Mouse (Mus musculus) intestine, embryonic 16.5 days (tissue): Measurements from ENCODE around the gene Ankrd6. TPM values are rescaled to one million over a fixed set of nuclear protein-coding genes. Genes with fewer than 3 reads are reported as not detected.

Experiments used
- ATAC-seq: fragments of 200-750 bp; cut with Nextera tagmentation; 2 replicates; pipeline ENCODE4 v1.8.0; 2017; ENCODE audit warnings: moderate TSS enrichment, moderate library complexity
- H3K27ac ChIP-seq: fragments of 300-500 bp; sonication (generic); 2 replicates; pipeline ENCODE4 v1.5.1; 2014; ENCODE audit warnings: mild to moderate bottlenecking, low read length
- H3K27me3 ChIP-seq: fragments of 300-500 bp; sonication (generic); replicated peaks from 2 replicates; pipeline ENCODE4 v1.6.1; 2014; ENCODE audit warnings: low read length, control low read depth, mixed read lengths; ENCODE audit not compliant: control insufficient read depth, insufficient read depth
- H3K36me3 ChIP-seq: fragments of 300-500 bp; sonication (generic); 2 replicates; pipeline ENCODE4 v1.6.1; 2014; ENCODE audit warnings: low read length, control low read depth; ENCODE audit not compliant: control insufficient read depth, insufficient read depth
- H3K4me1 ChIP-seq: fragments of 300-500 bp; sonication (generic); 2 replicates; pipeline ENCODE4 v1.6.1; 2014; ENCODE audit warnings: low read length, control low read depth, mixed read lengths; ENCODE audit not compliant: control insufficient read depth, insufficient read depth
- H3K4me2 ChIP-seq: fragments of 300-500 bp; sonication (generic); 2 replicates; pipeline ENCODE4 v1.6.1; 2014; ENCODE audit warnings: low read depth, low read length, control low read depth
- H3K4me3 ChIP-seq: fragments of 300-500 bp; sonication (generic); 2 replicates; pipeline ENCODE4 v1.5.1; 2014; ENCODE audit warnings: mild to moderate bottlenecking, low read length
- H3K9ac ChIP-seq: fragments of 300-500 bp; sonication (generic); 2 replicates; pipeline ENCODE4 v1.6.1; 2014; ENCODE audit warnings: low read depth, low read length
- H3K9me3 ChIP-seq: fragments of 300-500 bp; sonication (generic); 2 replicates; pipeline ENCODE4 v1.6.1; 2016; ENCODE audit warnings: low read length, control low read depth; ENCODE audit not compliant: control insufficient read depth
- WGBS: fragments of 180-500 bp; shearing (Covaris S2); extraction: QIAGEN DNeasy Blood & Tissue Kit; methylation state at CpG from one replicate; pipeline ENCODE4 v1.1.7; 2014; 5-methylcytosine and 5-hydroxymethylcytosine counted together
- polyA plus RNA-seq: library from polyadenylated mRNA; unstranded; fragments of >200 nt; fragmentation: Nextera tagmentation; extraction: Ambion mirVana; gene quantifications from 2 replicates; pipeline ENCODE4 v1.2.1, GENCODE M21; 2015

Gene Ankrd6
- polyA plus RNA-seq, 1 experiment from 2014 or later = 2.9 TPM

GRCm38 (mm10) chr4:32833494-32834282 is 117.0 kb downstream of the Ankrd6 start:
- H3K9me3 ChIP-seq = no peaks in the 10 kb centered on the region
- peak overlapping the region; percentile 14; the same call in 1 of the 2 replicates for H3K4me3 ChIP-seq
- no peaks in the 10 kb centered on the region for H3K36me3 ChIP-seq
- H3K4me1 ChIP-seq = no peaks in the 10 kb centered on the region
- no peaks in the 10 kb centered on the region for H3K27me3 ChIP-seq
- H3K27ac ChIP-seq = no peak overlapping the region
- WGBS = 48% methylated on average over 17 of the region's 17 CpGs
- ATAC-seq = peak; percentile 73; the same call in 1 of the 2 replicates
- H3K4me2 ChIP-seq = peak overlapping the region; percentile 30
- H3K9ac ChIP-seq = peak overlapping the region; percentile 26; the same call in 1 of the 2 replicates

DNA sequence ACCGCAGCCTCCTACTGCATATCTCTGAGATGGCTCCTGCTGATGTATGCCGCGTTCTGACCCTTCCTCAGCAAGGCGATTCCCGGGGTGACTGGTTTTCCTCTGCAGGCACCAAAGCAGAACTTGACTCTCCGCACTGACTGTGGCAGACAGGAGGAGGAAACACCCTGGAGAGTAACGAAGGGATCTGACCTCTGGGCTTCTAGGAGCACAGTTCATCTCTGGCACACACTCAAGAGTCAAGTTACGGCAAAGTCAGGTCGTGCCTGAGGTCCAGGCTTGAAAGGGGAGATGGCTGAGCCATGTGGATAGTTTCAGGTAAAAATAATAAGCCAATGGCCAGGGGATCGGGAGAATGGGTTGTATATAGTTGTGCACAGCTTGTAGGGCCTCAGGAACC is 121.3 kb downstream of the Ankrd6 start:
- H3K27me3 ChIP-seq = no peaks in the 10 kb centered on the region
- 50% methylated on average over 10 of the region's 10 CpGs for WGBS
- no peak overlapping the region for H3K4me3 ChIP-seq
- no peak overlapping the region for H3K4me2 ChIP-seq
- no peak overlapping the region for H3K27ac ChIP-seq
- no peaks in the 10 kb centered on the region for H3K36me3 ChIP-seq
- no peak for ATAC-seq
- H3K9me3 ChIP-seq = no peaks in the 10 kb centered on the region
- H3K9ac ChIP-seq = no peak overlapping the region
- no peaks in the 10 kb centered on the region for H3K4me1 ChIP-seq

DNA sequence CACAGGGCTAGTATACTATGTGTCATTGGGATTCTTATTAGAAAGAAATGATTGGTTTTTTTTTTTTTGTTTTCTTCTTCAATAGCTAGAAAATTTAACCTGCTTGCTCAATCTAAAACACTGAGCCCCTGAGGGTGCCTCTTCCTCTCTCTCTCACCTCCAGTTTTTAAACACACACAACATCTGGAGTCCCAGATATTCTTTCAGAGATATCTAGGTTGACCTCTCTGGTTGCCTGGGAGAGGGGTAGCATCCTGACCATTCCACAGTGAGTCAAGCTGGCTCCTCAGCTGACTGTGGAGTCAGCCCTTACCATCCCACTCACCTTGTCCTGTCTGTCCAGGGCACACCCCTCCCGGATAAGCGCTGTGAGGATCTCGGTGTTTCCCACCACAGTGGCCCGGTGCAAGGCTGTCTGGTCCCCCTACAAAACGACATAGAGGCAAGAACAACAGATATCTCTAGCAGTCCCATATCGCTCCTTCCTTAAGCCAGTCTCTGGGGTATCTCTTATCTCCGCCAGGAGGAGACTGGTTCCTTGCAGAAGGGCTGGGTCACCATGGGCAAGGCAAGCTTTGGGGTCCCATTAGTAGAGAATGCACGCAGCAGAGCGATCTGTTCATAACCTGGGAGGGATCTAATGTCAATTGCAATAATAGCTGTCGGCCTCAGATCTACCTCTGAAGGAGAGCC is 122.1 kb downstream of the Ankrd6 start:
- WGBS = 85% methylated on average over 10 of the region's 10 CpGs
- H3K36me3 ChIP-seq = no peaks in the 10 kb centered on the region
- no peak for ATAC-seq
- no peak overlapping the region for H3K4me3 ChIP-seq
- H3K27ac ChIP-seq = no peak overlapping the region
- H3K27me3 ChIP-seq = no peaks in the 10 kb centered on the region
- no peak overlapping the region for H3K4me2 ChIP-seq
- no peaks in the 10 kb centered on the region for H3K9me3 ChIP-seq
- H3K4me1 ChIP-seq = no peaks in the 10 kb centered on the region
- H3K9ac ChIP-seq = no peak overlapping the region

GRCm38 (mm10) chr4:32826925-32827324 is 123.7 kb downstream of the Ankrd6 start:
- H3K4me2 ChIP-seq = no peak overlapping the region
- no peak overlapping the region for H3K4me3 ChIP-seq
- no peak overlapping the region for H3K9ac ChIP-seq
- no peak overlapping the region for H3K27ac ChIP-seq
- no peaks in the 10 kb centered on the region for H3K27me3 ChIP-seq
- no peaks in the 10 kb centered on the region for H3K36me3 ChIP-seq
- H3K9me3 ChIP-seq = no peaks in the 10 kb centered on the region
- ATAC-seq = no peak
- WGBS = 60% methylated on average over 7 of the region's 7 CpGs
- no peaks in the 10 kb centered on the region for H3K4me1 ChIP-seq

GRCm38 (mm10) chr4:32824254-32824653 is 126.4 kb downstream of the Ankrd6 start:
- H3K27ac ChIP-seq = no peak overlapping the region
- no peaks in the 10 kb centered on the region for H3K4me1 ChIP-seq
- H3K4me2 ChIP-seq = no peak overlapping the region
- 64% methylated on average over 8 of the region's 8 CpGs for WGBS
- no peaks in the 10 kb centered on the region for H3K9me3 ChIP-seq
- H3K36me3 ChIP-seq = no peaks in the 10 kb centered on the region
- no peaks in the 10 kb centered on the region for H3K27me3 ChIP-seq
- H3K9ac ChIP-seq = no peak overlapping the region
- ATAC-seq = no peak
- H3K4me3 ChIP-seq = no peak overlapping the region

- WGBS = 93% methylated on average over 3 of the region's 3 CpGs
- ATAC-seq = no peak
- H3K9ac ChIP-seq = no peak overlapping the region
- no peaks in the 10 kb centered on the region for H3K4me1 ChIP-seq
- H3K4me2 ChIP-seq = no peak overlapping the region
- no peaks in the 10 kb centered on the region for H3K36me3 ChIP-seq
- H3K27ac ChIP-seq = no peak overlapping the region
- no peak overlapping the region for H3K4me3 ChIP-seq
- H3K9me3 ChIP-seq = no peaks in the 10 kb centered on the region
- H3K27me3 ChIP-seq = no peaks in the 10 kb centered on the region
Measured at GRCm38 (mm10) chr4:32820676-32821075, 130.0 kb downstream of the Ankrd6 start.

GRCm38 (mm10) chr4:32817478-32817877 is 133.2 kb downstream of the Ankrd6 start:
- H3K27me3 ChIP-seq = no peaks in the 10 kb centered on the region
- no peak overlapping the region for H3K27ac ChIP-seq
- no peaks in the 10 kb centered on the region for H3K9me3 ChIP-seq
- no peak overlapping the region for H3K9ac ChIP-seq
- H3K4me2 ChIP-seq = no peak overlapping the region
- WGBS = 82% methylated on average over 5 of the region's 5 CpGs
- no peaks in the 10 kb centered on the region for H3K36me3 ChIP-seq
- ATAC-seq = no peak
- no peaks in the 10 kb centered on the region for H3K4me1 ChIP-seq
- H3K4me3 ChIP-seq = no peak overlapping the region

DNA sequence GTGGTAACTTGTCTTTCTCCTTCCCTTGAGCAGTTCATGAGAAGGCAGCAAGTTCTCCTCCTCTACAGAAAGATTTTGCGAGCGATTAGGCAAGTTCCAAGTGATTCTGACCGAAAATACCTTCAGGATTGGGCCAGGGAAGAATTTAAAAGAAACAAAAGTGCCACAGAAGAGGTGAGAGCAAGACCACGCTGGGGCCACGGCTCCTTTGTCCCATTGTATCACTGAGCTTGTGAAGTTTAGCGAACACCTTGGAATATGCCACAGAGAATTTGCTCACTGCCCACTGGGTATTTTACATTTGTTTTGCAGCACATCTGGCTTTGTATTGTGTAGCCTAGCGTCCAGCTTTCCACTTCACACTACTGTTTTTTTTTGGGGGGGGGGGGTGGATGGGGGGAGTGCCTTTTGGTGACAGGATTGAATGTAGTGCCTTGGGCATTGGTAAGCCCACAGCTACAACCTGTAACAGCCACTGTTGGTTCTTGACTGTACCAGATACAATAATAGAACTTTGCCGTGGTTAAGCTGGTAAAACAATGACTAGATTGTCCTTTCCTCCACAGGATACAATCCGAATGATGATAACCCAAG is 150.0 kb downstream of the Ankrd6 start:
- H3K27ac ChIP-seq = peak overlapping the region; percentile 99
- H3K9ac ChIP-seq = peak overlapping the region; percentile 93
- peak overlapping the region; percentile 81 for H3K4me3 ChIP-seq
- H3K36me3 ChIP-seq = no peaks in the 10 kb centered on the region
- H3K9me3 ChIP-seq = no peaks in the 10 kb centered on the region
- H3K27me3 ChIP-seq = no peaks in the 10 kb centered on the region
- peak; percentile 49 for ATAC-seq
- peak overlapping the region; percentile 78 for H3K4me2 ChIP-seq
- peaks cover 8% of the 10 kb centered on the region; the same call in 1 of the 2 replicates for H3K4me1 ChIP-seq
- WGBS = 8% methylated on average over 9 of the region's 9 CpGs

DNA sequence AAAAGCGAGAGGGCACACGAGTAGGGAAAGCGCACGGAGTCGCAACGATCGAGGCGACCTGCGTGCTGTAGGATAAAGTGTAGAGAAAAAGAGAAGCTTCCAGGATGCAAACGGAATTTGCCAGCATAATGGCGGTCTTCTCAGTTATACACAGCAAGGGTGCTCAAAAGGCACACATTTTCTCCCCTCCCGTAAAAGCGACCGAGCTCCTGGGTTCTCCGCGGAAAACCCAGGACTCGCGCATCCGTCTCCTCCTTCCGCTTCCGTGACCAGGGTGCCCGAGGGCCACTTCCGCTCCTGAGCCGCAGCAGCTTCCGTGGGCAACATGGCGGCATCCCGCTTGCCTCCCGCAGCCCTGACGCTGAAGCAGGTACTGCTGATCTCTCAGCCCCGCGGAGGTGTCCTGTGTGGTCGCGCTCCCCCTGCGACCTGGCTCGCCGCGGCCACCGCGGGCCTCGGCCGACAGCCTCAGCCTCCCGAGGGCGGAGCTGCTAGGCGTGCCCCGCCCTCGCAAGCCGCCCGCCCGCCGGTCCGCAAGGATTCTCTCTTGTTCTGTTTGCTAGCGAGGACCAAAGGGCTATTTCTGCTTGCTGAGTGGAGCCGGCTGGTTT is 150.6 kb downstream of the Ankrd6 start, which contains the start of gene Lyrm2:
Gene Lyrm2, plus strand, starts transcription at position 288 of the 611 bp plus-strand sequence.
- under 1% methylated on average over 52 of the region's 53 CpGs for WGBS
- Histone ChIP-seq H3K9me3 (no peaks in the 10 kb centered on the region), H3K27ac (peak within 1 kb of the TSS; percentile 99), H3K4me1 (peaks cover 8% of the 10 kb centered on the region; the same call in 1 of the 2 replicates), H3K4me3 (peak within 1 kb of the TSS; percentile 81), H3K36me3 (no peaks in the 10 kb centered on the region), H3K27me3 (no peaks in the 10 kb centered on the region), H3K4me2 (peak within 1 kb of the TSS; percentile 78), H3K9ac (peak within 1 kb of the TSS; percentile 93)
- ATAC-seq = peak; percentile 96
